26 mouse cellular contexts compared by ENCODE assay signal in the genomic region with DNA sequence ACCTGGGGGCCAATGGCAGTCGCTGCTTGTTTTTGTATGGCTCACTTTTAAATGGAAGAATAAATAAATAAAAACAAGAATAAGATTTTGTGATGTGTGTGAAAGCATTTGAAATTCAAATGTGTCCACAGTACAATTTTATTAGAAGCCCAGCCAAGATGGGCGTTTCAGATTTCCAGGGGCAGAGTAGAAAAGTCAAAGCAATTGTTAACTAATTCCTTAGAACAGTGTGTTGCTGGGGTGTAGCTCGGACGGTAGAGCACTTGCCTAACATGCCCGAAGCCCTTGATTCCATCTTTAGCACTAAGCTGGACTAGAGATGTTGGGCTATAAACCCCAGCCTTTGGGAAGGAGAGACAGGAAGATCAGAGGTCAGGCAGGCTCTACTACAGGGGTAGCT.
DNase-seq lines count a peak whose midpoint lies in the region; ATAC-seq and TF ChIP-seq lines count a peak whose summit lies in the region.
"Had no signal": no experiment of that assay in that cellular context is flagged by ENCODE, and none has a peak within 500 bp of the region (broad histone marks: within the 10 kb centered on the region; RNA-seq: fewer than 3 reads in every experiment).

No protein-coding gene starts in this region.

- DNase-seq in cerebellum, adult 9-10 months, result peak; percentile 7
- DNase-seq in cerebellum, adult 8-10 months, result no peak
- DNase-seq in kidney, postnatal 25 days, result peak; percentile 60 to 62
- DNase-seq in heart, adult 18-20 months, result no peak
- DNase-seq in gastrocnemius, postnatal 14 days, result no peak
- DNase-seq in right cerebral cortex, adult 2 months (ENCODE audit: low spot score in 2 of 2), result no peak
- DNase-seq: adrenal gland, adult 8-10 months; cerebellum, adult 18-20 months; cerebellum, postnatal 36 days; embryo, embryonic 11 days; heart, postnatal 36 days; left cerebral cortex, postnatal 4 days; liver; right cerebral cortex, adult 18-20 months; thymus, adult 2 months had no signal

- no peak for ATAC-seq in intestine, postnatal 0 days
- no peak for ATAC-seq in kidney, embryonic 14.5 days (ENCODE audit: low FRiP score, low TSS enrichment)
- ATAC-seq: activated CD4-positive, CD25-positive, alpha-beta regulatory T cell, adult 4 months had no signal

- intact Hi-C loops in gastrocnemius, postnatal 14 days (cut with DNase I; ENCODE audit: low total_unique reads), result no loop called here

- no peak overlapping the region for H3K4me2 ChIP-seq in intestine, postnatal 0 days (replicated peaks; ENCODE audit: low read depth)
- no peak overlapping the region for H3K4me2 ChIP-seq in kidney, embryonic 14.5 days (replicated peaks; ENCODE audit: low read depth, low read length)
- H3K4me2 ChIP-seq: embryonic facial prominence, embryonic 13.5 days; forebrain, embryonic 12.5 days; heart, embryonic 15.5 days; liver, embryonic 15.5 days; neural tube, embryonic 15.5 days had no signal

- 49% methylated on average over 5 of the region's 5 CpGs for WGBS in intestine, postnatal 0 days
- WGBS in kidney, embryonic 14.5 days, result 59% methylated on average over 5 of the region's 5 CpGs

- H3K27ac ChIP-seq in intestine, postnatal 0 days (ENCODE audit: low read depth, low read length), result peak overlapping the region; percentile 85
- 0 out of 2 replicates have a peak overlapping the region, but pooled peaks have one; percentile 8 for H3K27ac ChIP-seq in kidney, embryonic 14.5 days (ENCODE audit: low read depth, low read length)
- H3K27ac ChIP-seq: embryonic facial prominence, embryonic 13.5 days; forebrain, embryonic 12.5 days; heart, embryonic 15.5 days; liver, embryonic 15.5 days; macrophage; neural tube, embryonic 15.5 days; stomach, postnatal 0 days had no signal

- no peaks in the 10 kb centered on the region for H3K9me3 ChIP-seq in intestine, postnatal 0 days (ENCODE audit: control insufficient read depth)
- H3K9me3 ChIP-seq in kidney, embryonic 14.5 days (ENCODE audit: control insufficient read depth, low read length), result peaks cover 4% of the 10 kb centered on the region
- H3K9me3 ChIP-seq: embryonic facial prominence, embryonic 13.5 days; heart, embryonic 15.5 days; neural tube, embryonic 15.5 days had no signal

- peaks cover 5% of the 10 kb centered on the region for H3K4me1 ChIP-seq in intestine, postnatal 0 days (replicated peaks; ENCODE audit: control insufficient read depth, insufficient read depth, low read length)
- H3K4me1 ChIP-seq in kidney, embryonic 14.5 days (ENCODE audit: control insufficient read depth, insufficient read depth, low read length), result 0 out of 2 replicates have a peak, but pooled peaks cover 5% of the 10 kb centered on the region
- H3K4me1 ChIP-seq: heart, embryonic 15.5 days; liver, embryonic 15.5 days had no signal

- no peak for TF ChIP-seq CTCF in intestine, postnatal 0 days (IDR thresholded peaks at IDR 0.05; ENCODE audit: low read depth)

- no peak overlapping the region for H3K9ac ChIP-seq in intestine, postnatal 0 days (ENCODE audit: low read depth, low read length)
- no peak overlapping the region for H3K9ac ChIP-seq in kidney, embryonic 14.5 days (ENCODE audit: low read depth, low read length)
- H3K9ac ChIP-seq: embryonic facial prominence, embryonic 13.5 days; forebrain, embryonic 12.5 days; heart, embryonic 15.5 days; liver, embryonic 15.5 days; neural tube, embryonic 15.5 days had no signal

- no peaks in the 10 kb centered on the region for H3K27me3 ChIP-seq in intestine, postnatal 0 days (replicated peaks; ENCODE audit: control insufficient read depth, insufficient read depth, low read length)
- no peaks in the 10 kb centered on the region for H3K27me3 ChIP-seq in kidney, embryonic 14.5 days (ENCODE audit: control insufficient read depth, insufficient read depth, low read length)
- H3K27me3 ChIP-seq: embryonic facial prominence, embryonic 13.5 days; heart, embryonic 15.5 days; liver, embryonic 15.5 days; neural tube, embryonic 15.5 days had no signal

- no peak overlapping the region for H3K4me3 ChIP-seq in intestine, postnatal 0 days (ENCODE audit: low read depth, low read length)
- H3K4me3 ChIP-seq in kidney, embryonic 14.5 days (ENCODE audit: low read length), result no peak overlapping the region
- H3K4me3 ChIP-seq: embryonic facial prominence, embryonic 13.5 days; erythroblast, embryonic 14.5 days; forebrain, embryonic 12.5 days; heart, embryonic 15.5 days; liver, embryonic 15.5 days; neural tube, embryonic 15.5 days had no signal

- 0 out of 2 replicates have a peak, but pooled peaks cover 8% of the 10 kb centered on the region for H3K36me3 ChIP-seq in intestine, postnatal 0 days (ENCODE audit: control insufficient read depth, insufficient read depth)
- H3K36me3 ChIP-seq in kidney, embryonic 14.5 days (ENCODE audit: control insufficient read depth, insufficient read depth, low read length), result 0 out of 2 replicates have a peak, but pooled peaks cover 6% of the 10 kb centered on the region
- H3K36me3 ChIP-seq: embryonic facial prominence, embryonic 13.5 days; heart, embryonic 15.5 days; liver, embryonic 15.5 days had no signal

Comparison
In these comparisons a context has a peak if more than half of its experiments do, and no peak if none do; other contexts are left out.
1. DNase-seq: peak in cerebellum, adult 9-10 months (single experiment) and kidney, postnatal 25 days (2 of 2); none in cerebellum, adult 8-10 months (single experiment), heart, adult 18-20 months (0 of 2), gastrocnemius, postnatal 14 days (single experiment) and right cerebral cortex, adult 2 months (0 of 2).